Mouse (Mus musculus) brain, embryonic 18.5 days (tissue): ENCODE measurements around the gene Gria4.
"Not testable (repeated sequence)": the region's sequence is repeated elsewhere in the genome, so short reads cannot be mapped to it uniquely, and the experiment has no call there.

Experiments used
- DNase-seq: peaks from one replicate; pipeline ENCODE4 v3.0.0-alpha.2; 2012; ENCODE audit warnings: low read depth, low spot score

Gene Gria4

DNA sequence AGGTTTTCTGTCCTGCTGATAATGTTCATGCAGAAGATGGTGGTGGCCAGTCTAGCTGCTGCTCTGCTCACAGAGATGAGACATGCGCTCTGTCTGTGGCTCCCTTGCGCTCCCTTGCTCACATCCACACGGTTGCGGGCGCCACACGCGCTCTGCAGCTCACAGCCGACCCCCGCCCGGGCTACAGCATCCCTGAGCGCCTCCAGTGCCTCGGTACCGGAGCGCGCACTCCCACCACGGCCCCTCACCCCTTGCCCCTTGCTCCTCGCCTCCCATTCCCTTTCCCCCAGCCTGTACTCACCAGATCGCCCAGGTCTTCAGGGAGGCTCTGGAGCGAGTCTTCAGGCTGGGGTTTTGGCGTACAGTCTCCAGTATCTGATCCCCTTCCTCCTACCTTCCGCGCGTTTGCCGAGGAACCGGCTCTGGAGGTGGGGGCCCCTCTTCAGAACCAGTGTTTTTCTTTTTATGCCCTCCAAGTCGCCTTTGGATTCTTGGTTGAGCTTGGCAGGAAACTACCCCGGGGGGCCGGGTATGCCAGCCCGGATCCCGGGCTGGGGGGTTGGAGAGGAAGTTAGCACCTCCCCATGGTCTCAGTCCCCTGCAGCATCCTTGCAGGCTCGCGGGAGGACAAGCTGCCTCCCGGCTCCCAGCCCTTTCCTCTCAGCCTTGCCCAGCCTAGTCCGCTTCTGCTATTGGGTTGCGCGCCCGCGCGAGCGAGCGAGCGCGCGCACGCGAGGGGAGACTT lies at the start of gene Gria4:
Gene Gria4 (minus strand): TSS at position 691 of the 745 bp plus-strand sequence.
- DNase-seq = peak; percentile 72

DNA sequence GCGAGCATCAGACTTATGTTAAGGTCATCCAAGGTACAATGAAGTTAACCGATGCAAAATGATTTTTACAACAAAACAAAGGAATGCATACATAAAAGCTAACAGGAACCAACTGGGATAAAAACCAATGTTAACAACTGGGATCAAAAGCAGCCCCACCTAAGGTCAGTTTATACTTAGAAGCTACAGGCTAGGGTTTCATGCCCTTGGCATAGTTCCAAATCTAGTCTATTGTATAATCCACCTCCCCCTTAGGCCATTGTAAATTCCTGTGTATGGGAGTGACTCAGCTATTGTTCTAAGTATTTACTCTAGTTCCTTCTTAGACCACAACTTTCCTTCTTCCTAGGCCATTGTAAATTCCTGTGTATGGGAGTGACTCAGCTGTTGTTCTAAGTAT lies 14.9 kb upstream of the Gria4 start:
- not testable (repeated sequence) for DNase-seq

- DNase-seq = no peak
Observed at GRCm38 (mm10) chr9:4803151-4803755, 7.2 kb upstream of the Gria4 start.

- no peak for DNase-seq
Observed at GRCm38 (mm10) chr9:4797396-4797795, 1.4 kb upstream of the Gria4 start.

GRCm38 (mm10) chr9:4796289-4796645 lies 233 bp upstream of the Gria4 start:
- no peak for DNase-seq

DNA sequence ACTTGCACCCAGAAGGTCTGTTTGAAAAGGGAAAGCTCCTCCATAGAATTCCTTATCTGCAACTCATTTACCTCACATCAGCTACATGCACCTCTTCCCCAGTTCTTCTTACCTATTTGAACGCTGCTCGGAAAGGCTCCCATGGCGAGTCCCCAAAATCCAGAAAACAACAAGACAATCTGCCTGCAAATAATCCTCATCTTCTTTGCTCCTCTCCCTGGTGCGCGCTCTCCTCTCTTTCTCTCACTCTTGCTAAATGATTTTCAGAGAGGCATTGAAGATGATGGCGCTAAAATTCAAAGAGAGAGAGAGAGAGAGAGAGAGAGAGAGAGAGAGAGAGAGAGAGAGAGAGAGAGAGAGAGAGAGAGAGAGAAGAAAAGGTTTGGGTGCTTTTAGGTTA lies 959 bp downstream of the Gria4 start:
- DNase-seq = no peak

GRCm38 (mm10) chr9:4794411-4794810 lies 1.6 kb downstream of the Gria4 start:
- DNase-seq = no peak

GRCm38 (mm10) chr9:4749407-4749806 lies 46.6 kb downstream of the Gria4 start:
- DNase-seq = not testable (repeated sequence)

DNA sequence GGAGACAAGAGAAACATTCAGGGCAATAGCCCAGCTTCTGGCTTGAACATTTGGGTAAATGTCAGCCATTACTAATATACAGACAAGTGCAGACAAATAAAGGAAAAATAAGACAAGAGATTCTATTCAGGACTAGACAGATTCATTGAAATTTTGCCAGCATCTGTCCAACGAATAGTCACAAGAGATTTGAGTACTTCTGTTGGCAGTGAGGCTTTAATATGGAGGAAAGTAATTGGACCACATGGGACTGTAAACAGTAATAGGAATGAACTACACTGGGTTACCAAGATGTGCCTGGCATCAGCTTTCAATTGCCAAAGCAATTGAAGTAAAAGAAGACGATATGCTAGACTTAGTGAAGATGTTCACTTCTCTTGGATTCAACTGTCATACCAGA lies 81.9 kb downstream of the Gria4 start:
- peak; percentile 22 for DNase-seq

DNA sequence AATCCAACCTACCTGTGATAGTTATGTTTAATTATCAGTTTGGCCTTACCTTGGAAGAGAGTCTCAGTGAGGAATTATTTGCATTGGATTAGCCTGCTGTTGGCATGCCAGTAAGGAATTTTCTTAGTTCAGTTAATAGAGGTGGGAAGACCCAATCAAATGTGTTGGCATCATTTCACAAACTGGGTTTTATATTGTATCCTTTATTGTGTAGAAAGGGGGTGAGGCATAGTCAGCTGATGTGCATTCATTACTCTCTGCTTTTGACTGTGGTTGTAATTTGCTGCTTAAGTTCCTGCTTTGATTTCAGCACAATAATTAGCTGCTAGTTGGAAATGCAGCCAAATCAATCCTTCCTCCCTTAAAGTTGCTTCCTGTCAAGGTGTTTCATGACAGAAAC lies 83.7 kb downstream of the Gria4 start:
- DNase-seq = no peak

- peak; percentile 24 for DNase-seq
Observed at GRCm38 (mm10) chr9:4687149-4687548, 108.9 kb downstream of the Gria4 start.

DNA sequence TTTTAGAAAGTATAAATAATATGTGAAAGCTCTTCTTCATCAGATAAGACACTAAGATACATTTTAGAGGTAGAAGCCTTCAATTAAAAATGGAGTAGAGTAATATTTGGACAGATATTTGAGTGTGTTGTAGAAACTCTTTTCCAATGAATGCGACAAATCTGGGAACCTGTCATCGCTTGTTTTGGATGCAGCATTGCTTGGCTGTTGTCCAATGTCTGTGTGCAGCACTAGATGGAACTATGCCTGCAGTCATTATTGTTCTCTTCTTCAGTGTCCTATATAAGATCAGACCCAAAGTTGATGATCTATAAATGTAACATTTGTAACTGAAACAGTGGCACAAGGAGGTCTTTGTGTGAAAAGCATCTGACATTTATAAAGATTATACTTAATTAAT lies 115.8 kb downstream of the Gria4 start:
- no peak for DNase-seq

- no peak for DNase-seq
Observed at GRCm38 (mm10) chr9:4679099-4679498, 116.9 kb downstream of the Gria4 start.

GRCm38 (mm10) chr9:4665691-4666090 lies 130.3 kb downstream of the Gria4 start:
- DNase-seq = no peak

DNA sequence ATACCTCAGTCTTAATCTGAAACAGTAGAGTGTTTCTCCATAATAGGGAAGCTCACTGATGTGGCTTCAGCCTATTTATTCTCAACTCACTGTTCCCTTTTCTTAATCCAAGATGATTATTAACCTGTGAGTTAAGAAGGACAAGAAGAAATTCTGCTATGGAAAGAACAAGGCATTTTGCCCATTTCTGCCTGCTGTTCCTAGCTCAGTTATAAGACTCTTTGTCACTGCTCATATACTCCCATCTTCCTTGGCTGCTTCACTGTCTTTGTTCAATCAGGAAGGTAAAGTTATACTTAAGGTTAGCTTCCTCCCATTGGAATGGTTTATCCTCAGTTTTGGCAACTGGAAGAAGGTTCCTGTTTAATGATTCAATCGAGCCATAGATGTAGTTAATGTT lies 133.6 kb downstream of the Gria4 start:
- no peak for DNase-seq

DNA sequence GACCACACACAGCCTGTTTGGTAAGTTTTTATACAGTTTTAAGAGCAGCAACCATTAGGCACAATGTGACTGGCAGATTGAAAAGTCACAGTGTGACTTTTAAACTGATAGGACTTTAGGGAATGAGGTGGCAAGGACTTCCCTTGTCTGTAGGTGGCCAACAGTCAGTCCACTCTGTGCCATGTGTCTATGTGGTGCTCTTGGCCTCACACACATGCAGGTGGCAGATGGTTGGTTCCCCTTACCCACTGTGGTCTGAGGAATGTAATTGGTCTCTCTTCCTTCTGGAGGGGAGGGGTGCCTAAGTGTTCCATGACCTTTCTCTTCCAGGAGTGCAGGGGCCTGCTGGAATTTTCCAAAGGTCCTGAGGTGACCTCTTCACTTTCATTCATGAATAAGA lies 137.1 kb downstream of the Gria4 start:
- DNase-seq = no peak

GRCm38 (mm10) chr9:4654333-4654732 lies 141.7 kb downstream of the Gria4 start:
- no peak for DNase-seq

- DNase-seq = peak; percentile 14
Observed at GRCm38 (mm10) chr9:4639192-4639900, 156.7 kb downstream of the Gria4 start.

GRCm38 (mm10) chr9:4631910-4632309 lies 164.1 kb downstream of the Gria4 start:
- no peak for DNase-seq

- DNase-seq = no peak
Observed at GRCm38 (mm10) chr9:4615286-4615685, 180.7 kb downstream of the Gria4 start.

GRCm38 (mm10) chr9:4605354-4605753 lies 190.7 kb downstream of the Gria4 start:
- no peak for DNase-seq

GRCm38 (mm10) chr9:4604236-4604635 lies 191.8 kb downstream of the Gria4 start:
- DNase-seq = no peak

GRCm38 (mm10) chr9:4601788-4602187 lies 194.2 kb downstream of the Gria4 start:
- no peak for DNase-seq
